Mouse (Mus musculus) liver, postnatal 0 days (tissue): Measurements from ENCODE around the gene Eppin. TPM values are rescaled to one million over a fixed set of nuclear protein-coding genes. Genes with fewer than 3 reads are reported as not detected.

ENCODE experiments used
- ATAC-seq: fragments of 200-750 bp; cut with Nextera tagmentation; 2 replicates; pipeline ENCODE4 v1.8.0; 2017; ENCODE audit warnings: mild to moderate bottlenecking, moderate library complexity
- DNase-seq: peaks from one replicate; pipeline ENCODE4 v3.0.0-alpha.2; 2016
- H3K27ac ChIP-seq: fragments of 300-500 bp; sonication (generic); 2 replicates; pipeline ENCODE4 v1.5.1; 2014; ENCODE audit warnings: antibody characterized with exemption, moderate library complexity, mild to moderate bottlenecking, low read depth
- H3K27me3 ChIP-seq: fragments of 300-500 bp; sonication (generic); 2 replicates; pipeline ENCODE4 v1.6.1; 2014; ENCODE audit warnings: low read length, control low read depth, mixed read lengths; ENCODE audit not compliant: insufficient read depth
- H3K36me3 ChIP-seq: fragments of 300-500 bp; sonication (generic); replicated peaks from 2 replicates; pipeline ENCODE4 v1.6.1; 2014; ENCODE audit warnings: mild to moderate bottlenecking, control low read depth, low read length, moderate library complexity, mixed read lengths; ENCODE audit not compliant: insufficient read depth
- H3K4me1 ChIP-seq: fragments of 300-500 bp; sonication (generic); 2 replicates; pipeline ENCODE4 v1.6.1; 2014; ENCODE audit warnings: antibody characterized with exemption, mild to moderate bottlenecking, control low read depth; ENCODE audit not compliant: insufficient read depth
- H3K4me2 ChIP-seq: fragments of 300-500 bp; sonication (generic); 2 replicates; pipeline ENCODE4 v1.6.1; 2014; ENCODE audit warnings: low read depth, mild to moderate bottlenecking, low read length, moderate library complexity, mixed read lengths
- H3K4me3 ChIP-seq: fragments of 300-500 bp; sonication (generic); 2 replicates; pipeline ENCODE4 v1.5.1; 2014; ENCODE audit warnings: low read depth, low read length
- H3K9ac ChIP-seq: fragments of 300-500 bp; sonication (generic); replicated peaks from 2 replicates; pipeline ENCODE4 v1.6.1; 2014; ENCODE audit warnings: mild to moderate bottlenecking, moderate library complexity
- H3K9me3 ChIP-seq: fragments of 300-500 bp; sonication (generic); 2 replicates; pipeline ENCODE4 v1.6.1; 2016; ENCODE audit warnings: mild to moderate bottlenecking, control low read depth, low read length, mixed read lengths
- CTCF ChIP-seq: sonication (generic); IDR thresholded peaks from 2 replicates; pipeline ENCODE4 v1.5.1; 2016; ENCODE audit warnings: antibody characterized with exemption, low read depth
- EP300 ChIP-seq: IDR thresholded peaks from 2 replicates; pipeline ENCODE4 v1.6.1; 2016; ENCODE audit warnings: antibody characterized with exemption, low read depth, mild to moderate bottlenecking
- WGBS: fragments of 180-500 bp; shearing (Covaris S2); extraction: QIAGEN DNeasy Blood & Tissue Kit; methylation state at CpG from one replicate; pipeline ENCODE4 v1.1.7; 2014; ENCODE audit not compliant: insufficient replicate concordance; 5-methylcytosine and 5-hydroxymethylcytosine counted together
- polyA plus RNA-seq: library from polyadenylated mRNA; unstranded; fragments of >200 nt; fragmentation: Nextera tagmentation; extraction: Ambion mirVana; gene quantifications from 2 replicates; pipeline ENCODE4 v1.2.1, GENCODE M21; 2015

Eppin gene
- polyA plus RNA-seq, 1 experiment from 2014 or later: not detected

GRCm38 (mm10) chr2:164567460-164567859, 25.9 kb downstream of the Eppin start:
- no peak for TF ChIP-seq CTCF
- TF ChIP-seq EP300: no peak
- no peak for DNase-seq
- Histone ChIP-seq H3K27me3 (peaks cover 24% of the 10 kb centered on the region), H3K9ac (no peak overlapping the region), H3K36me3 (no peaks in the 10 kb centered on the region), H3K9me3 (no peaks in the 10 kb centered on the region), H3K27ac (no peak overlapping the region), H3K4me3 (no peak overlapping the region), H3K4me2 (no peak overlapping the region), H3K4me1 (peaks cover 2% of the 10 kb centered on the region; the same call in 1 of the 2 replicates)
- ATAC-seq: peak; percentile 48; the same call in 1 of the 2 replicates
- 55% methylated on average over 5 of the region's 5 CpGs for WGBS

- TF ChIP-seq CTCF (peak; percentile 57), EP300 (no peak)
- no peak for DNase-seq
- Histone ChIP-seq H3K9me3 (no peaks in the 10 kb centered on the region), H3K4me2 (no peak overlapping the region), H3K27ac (no peak overlapping the region), H3K9ac (no peak overlapping the region), H3K36me3 (no peaks in the 10 kb centered on the region), H3K4me3 (no peak overlapping the region), H3K27me3 (peaks cover 28% of the 10 kb centered on the region), H3K4me1 (peaks cover 2% of the 10 kb centered on the region; the same call in 1 of the 2 replicates)
- no peak for ATAC-seq
- WGBS: 77% methylated on average over 2 of the region's 2 CpGs
Observed at GRCm38 (mm10) chr2:164566997-164567396, 26.4 kb downstream of the Eppin start.

GRCm38 (mm10) chr2:164564346-164564745, 29.0 kb downstream of the Eppin start:
- TF ChIP-seq CTCF (no peak), EP300 (no peak)
- 65% methylated on average over 5 of the region's 5 CpGs for WGBS
- H3K36me3 ChIP-seq: no peaks in the 10 kb centered on the region
- no peaks in the 10 kb centered on the region for H3K9me3 ChIP-seq
- H3K9ac ChIP-seq: no peak overlapping the region
- H3K27ac ChIP-seq: no peak overlapping the region
- DNase-seq: no peak
- peaks cover 2% of the 10 kb centered on the region; the same call in 1 of the 2 replicates for H3K4me1 ChIP-seq
- peaks cover 31% of the 10 kb centered on the region for H3K27me3 ChIP-seq
- no peak overlapping the region for H3K4me2 ChIP-seq
- H3K4me3 ChIP-seq: no peak overlapping the region
- no peak for ATAC-seq

DNA sequence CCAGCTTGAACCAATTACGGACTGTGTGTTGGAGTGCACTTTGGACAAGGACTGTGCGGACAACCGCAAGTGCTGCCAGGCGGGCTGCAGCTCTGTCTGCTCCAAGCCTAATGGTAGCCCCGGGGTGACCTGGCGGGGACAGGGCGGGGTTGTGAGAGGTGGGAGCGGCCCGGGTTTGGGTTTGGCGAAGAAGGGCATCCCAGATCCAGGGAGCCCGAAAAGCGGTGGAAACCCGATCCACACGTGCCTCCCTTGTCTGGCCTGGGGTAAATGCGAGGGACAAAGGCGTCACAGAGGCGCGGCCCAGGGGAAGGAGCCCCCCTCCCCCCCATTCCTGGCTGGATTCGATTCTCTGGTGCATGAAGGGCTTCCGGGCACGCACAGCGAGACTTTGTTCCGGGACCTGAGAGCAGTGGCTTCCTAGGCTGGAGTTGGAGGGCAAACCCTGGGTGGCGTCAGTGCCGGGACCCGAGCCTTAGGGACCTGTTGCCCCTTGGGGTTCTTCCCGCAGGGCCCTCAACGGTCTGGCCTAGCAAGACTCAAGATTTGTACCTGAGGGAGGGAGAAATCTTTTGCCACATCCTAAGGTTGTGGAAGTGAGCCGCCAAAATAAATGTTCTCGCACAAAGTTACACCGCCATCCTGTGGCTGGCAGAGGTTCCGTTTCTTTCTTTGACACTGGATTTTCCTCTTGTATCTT, 29.9 kb downstream of the Eppin start:
- no peak overlapping the region for H3K9ac ChIP-seq
- H3K4me1 ChIP-seq: peaks cover 2% of the 10 kb centered on the region; the same call in 1 of the 2 replicates
- no peak overlapping the region for H3K27ac ChIP-seq
- H3K27me3 ChIP-seq: peaks cover 36% of the 10 kb centered on the region
- under 1% methylated on average over 32 of the region's 32 CpGs for WGBS
- DNase-seq: peak; percentile 23
- ATAC-seq: peak; percentile 40; the same call in 1 of the 2 replicates
- H3K4me2 ChIP-seq: peak overlapping the region; percentile 71
- H3K4me3 ChIP-seq: peak overlapping the region; percentile 37
- TF ChIP-seq CTCF (peak; percentile 56), EP300 (no peak)
- no peaks in the 10 kb centered on the region for H3K9me3 ChIP-seq
- no peaks in the 10 kb centered on the region for H3K36me3 ChIP-seq

GRCm38 (mm10) chr2:164562391-164563188, 30.8 kb downstream of the Eppin start, which contains the start of gene Wfdc2:
TSS of gene Wfdc2 (plus strand) at chr2:164562413.
- Histone ChIP-seq H3K9me3 (no peaks in the 10 kb centered on the region), H3K9ac (no peak within 1 kb of the TSS), H3K27ac (no peak within 1 kb of the TSS), H3K4me3 (peak within 1 kb of the TSS; percentile 37), H3K4me1 (peaks cover 2% of the 10 kb centered on the region; the same call in 1 of the 2 replicates), H3K4me2 (peak within 1 kb of the TSS; percentile 71), H3K36me3 (no peaks in the 10 kb centered on the region), H3K27me3 (peaks cover 36% of the 10 kb centered on the region)
- no peak for ATAC-seq
- 21% methylated on average over 23 of the region's 24 CpGs for WGBS
- DNase-seq: peak; percentile 39
- TF ChIP-seq CTCF: no peak
- TF ChIP-seq EP300: no peak

GRCm38 (mm10) chr2:164560106-164560505, 33.3 kb downstream of the Eppin start:
- TF ChIP-seq EP300 (no peak), CTCF (no peak)
- DNase-seq (no peak), ATAC-seq (no peak)
- H3K9ac ChIP-seq: no peak overlapping the region
- H3K4me3 ChIP-seq: no peak overlapping the region
- WGBS: 82% methylated on average over 8 of the region's 8 CpGs
- H3K9me3 ChIP-seq: no peaks in the 10 kb centered on the region
- no peaks in the 10 kb centered on the region for H3K36me3 ChIP-seq
- H3K27ac ChIP-seq: no peak overlapping the region
- H3K27me3 ChIP-seq: peaks cover 36% of the 10 kb centered on the region
- no peak overlapping the region for H3K4me2 ChIP-seq
- H3K4me1 ChIP-seq: peaks cover 2% of the 10 kb centered on the region; the same call in 1 of the 2 replicates
